Mouse (Mus musculus) hindlimb bud, embryonic 11.5 days (tissue): ENCODE results near the gene Gmip.
A peak's percentile ranks its signal among the peaks of the same experiment; 100 is the strongest.

Experiments
- DNase-seq: peaks from one replicate; pipeline ENCODE4 v3.0.0-alpha.2; 2012; ENCODE audit warnings: low read depth, low spot score; ENCODE audit errors: extremely low spot score

The Gmip gene

GRCm38 (mm10) chr8:69808094-69808863 lies at the start of gene Gmip:
Gene Gmip (plus strand): TSS chr8:69808679.
- no peak for DNase-seq

- no peak for DNase-seq
Observed at GRCm38 (mm10) chr8:69761814-69762445, 46.5 kb upstream of the Gmip start.

- DNase-seq: no peak
Observed at GRCm38 (mm10) chr8:69771221-69771620, 37.3 kb upstream of the Gmip start.

- DNase-seq: no peak
Observed at GRCm38 (mm10) chr8:69772106-69772505, 36.4 kb upstream of the Gmip start.

- peak; percentile 96 for DNase-seq
Observed at GRCm38 (mm10) chr8:69774503-69775148, 33.9 kb upstream of the Gmip start, which contains the start of gene Gm20422. Gene Gm20422 (minus strand): TSS chr8:69774886.

GRCm38 (mm10) chr8:69775149-69775534 lies 33.3 kb upstream of the Gmip start:
- DNase-seq: no peak

GRCm38 (mm10) chr8:69777111-69777510 lies 31.4 kb upstream of the Gmip start:
- DNase-seq: no peak

- no peak for DNase-seq
Observed at GRCm38 (mm10) chr8:69789105-69789504, 19.4 kb upstream of the Gmip start.

GRCm38 (mm10) chr8:69789731-69790130 lies 18.7 kb upstream of the Gmip start:
- DNase-seq: no peak

- no peak for DNase-seq
Observed at GRCm38 (mm10) chr8:69790364-69790763, 18.1 kb upstream of the Gmip start.

GRCm38 (mm10) chr8:69790773-69791367 lies 17.6 kb upstream of the Gmip start, which contains the start of the genes Atp13a1 and Zfp866:
Gene Atp13a1 (plus strand): TSS chr8:69791163.
Gene Zfp866 (minus strand): TSS chr8:69791178.
- DNase-seq: peak; percentile 54

- DNase-seq: no peak
Observed at GRCm38 (mm10) chr8:69791415-69792068, 16.9 kb upstream of the Gmip start.

- no peak for DNase-seq
Observed at GRCm38 (mm10) chr8:69793666-69794065, 14.8 kb upstream of the Gmip start.

- DNase-seq: no peak
Observed at GRCm38 (mm10) chr8:69794096-69794495, 14.4 kb upstream of the Gmip start.

- no peak for DNase-seq
Observed at GRCm38 (mm10) chr8:69794901-69795300, 13.6 kb upstream of the Gmip start.

GRCm38 (mm10) chr8:69796721-69797345 lies 11.6 kb upstream of the Gmip start:
- no peak for DNase-seq

GRCm38 (mm10) chr8:69797661-69798060 lies 10.8 kb upstream of the Gmip start:
- DNase-seq: no peak

GRCm38 (mm10) chr8:69799261-69799660 lies 9.2 kb upstream of the Gmip start:
- DNase-seq: no peak

- DNase-seq: no peak
Observed at GRCm38 (mm10) chr8:69799946-69800345, 8.5 kb upstream of the Gmip start.

GRCm38 (mm10) chr8:69801796-69802195 lies 6.7 kb upstream of the Gmip start:
- DNase-seq: no peak
